Mouse (Mus musculus): ENCODE data around the gene Adprm. TPM values are rescaled to one million over a fixed set of nuclear protein-coding genes. Genes with fewer than 3 reads are reported as not detected.

Gene Adprm
- polyA plus RNA-seq, 1 experiment from 2014 or later, result 32.6 TPM

DNA sequence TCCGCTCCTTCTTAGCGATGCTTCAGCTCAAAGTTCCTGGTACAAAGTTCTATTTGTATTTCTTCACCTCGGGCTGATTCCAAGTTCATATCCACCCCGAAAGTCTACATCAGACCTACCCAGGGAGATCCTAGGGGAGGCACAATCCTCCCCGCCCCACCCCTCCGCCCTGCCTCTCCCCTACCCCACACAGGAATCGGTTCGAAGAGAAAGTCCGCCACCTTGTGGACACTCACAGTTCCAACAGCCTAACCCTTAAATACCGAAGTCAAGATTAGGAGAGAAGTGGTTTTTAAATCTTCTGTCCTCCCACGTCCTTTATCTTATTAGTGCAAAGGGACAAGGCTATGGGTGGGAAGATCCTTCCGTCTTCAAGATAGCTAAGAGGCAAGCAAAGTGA, 31.4 kb downstream of the Adprm start:
- Histone ChIP-seq H3K4me2 (peak overlapping the region; percentile 47), H3K9ac (no peak overlapping the region), H3K9me3 (no peaks in the 10 kb centered on the region), H3K4me3 (0 out of 2 replicates have a peak overlapping the region, but pooled peaks have one; percentile 8), H3K27me3 (0 out of 2 replicates have a peak, but pooled peaks cover 2% of the 10 kb centered on the region), H3K36me3 (no peaks in the 10 kb centered on the region), H3K27ac (replicated peaks) (no peak overlapping the region), H3K4me1 (replicated peaks) (peaks cover 17% of the 10 kb centered on the region; the same call in 1 of the 2 replicates)
- 5% methylated on average over 12 of the region's 12 CpGs for WGBS
- no peak for ATAC-seq (ENCODE audit: low FRiP score, low read depth)

- Histone ChIP-seq H3K9ac (no peak overlapping the region), H3K9me3 (no peaks in the 10 kb centered on the region), H3K27me3 (0 out of 2 replicates have a peak, but pooled peaks cover 2% of the 10 kb centered on the region), H3K4me2 (no peak overlapping the region), H3K27ac (replicated peaks) (no peak overlapping the region), H3K36me3 (no peaks in the 10 kb centered on the region), H3K4me1 (replicated peaks) (peaks cover 12% of the 10 kb centered on the region; the same call in 1 of the 2 replicates), H3K4me3 (no peak overlapping the region)
- 67% methylated on average over 7 of the region's 7 CpGs for WGBS
- no peak for ATAC-seq (ENCODE audit: low FRiP score, low read depth)
Observed at GRCm38 (mm10) chr11:67019711-67020475, 32.5 kb downstream of the Adprm start.

- H3K4me1 ChIP-seq (replicated peaks), result 0 out of 2 replicates have a peak, but pooled peaks cover 7% of the 10 kb centered on the region
- no peaks in the 10 kb centered on the region for H3K36me3 ChIP-seq
- H3K27ac ChIP-seq (replicated peaks), result no peak overlapping the region
- no peak overlapping the region for H3K4me2 ChIP-seq
- H3K9me3 ChIP-seq, result no peaks in the 10 kb centered on the region
- no peak for ATAC-seq (ENCODE audit: low FRiP score, low read depth)
- H3K9ac ChIP-seq, result no peak overlapping the region
- no peak overlapping the region for H3K4me3 ChIP-seq
- 0 out of 2 replicates have a peak, but pooled peaks cover 2% of the 10 kb centered on the region for H3K27me3 ChIP-seq
- 7% methylated on average over 12 of the region's 12 CpGs for WGBS
Observed at GRCm38 (mm10) chr11:67017801-67018591, 34.4 kb downstream of the Adprm start.

GRCm38 (mm10) chr11:67011635-67012034, 40.8 kb downstream of the Adprm start:
- no peak overlapping the region for H3K9ac ChIP-seq
- no peak overlapping the region for H3K4me3 ChIP-seq
- H3K4me2 ChIP-seq, result no peak overlapping the region
- no peak for ATAC-seq (ENCODE audit: low FRiP score, low read depth)
- H3K4me1 ChIP-seq (replicated peaks), result peaks cover 18% of the 10 kb centered on the region
- no peak overlapping the region for H3K27ac ChIP-seq (replicated peaks)
- H3K9me3 ChIP-seq, result no peaks in the 10 kb centered on the region
- WGBS, result 30% methylated on average over 4 of the region's 4 CpGs
- H3K36me3 ChIP-seq, result no peaks in the 10 kb centered on the region
- H3K27me3 ChIP-seq, result no peaks in the 10 kb centered on the region

DNA sequence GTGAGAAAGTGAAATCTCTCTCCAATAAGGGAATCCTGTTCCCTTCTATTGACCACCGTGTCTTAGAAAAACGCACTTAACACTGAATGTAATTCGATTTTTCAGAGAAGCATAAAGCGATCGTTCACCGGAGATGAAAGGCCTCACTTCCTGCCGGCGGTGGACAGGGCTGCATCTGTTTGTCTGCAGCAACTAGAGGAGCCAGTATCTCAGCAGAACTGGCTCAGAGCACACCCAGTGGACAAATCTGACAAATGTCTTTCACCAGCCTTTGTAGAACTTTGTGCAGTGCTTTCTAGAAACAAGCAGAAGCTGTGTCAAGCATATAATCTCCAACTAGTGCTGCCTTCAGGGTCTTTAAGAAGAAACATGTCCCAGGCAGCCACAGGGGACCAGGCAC, 42.0 kb downstream of the Adprm start:
- H3K27ac ChIP-seq (replicated peaks), result peak overlapping the region; percentile 40; the same call in 1 of the 2 replicates
- WGBS, result 6% methylated on average over 8 of the region's 8 CpGs
- peak; percentile 54; the same call in 1 of the 2 replicates for ATAC-seq (ENCODE audit: low FRiP score, low read depth)

GRCm38 (mm10) chr11:67008528-67008927, 43.9 kb downstream of the Adprm start:
- WGBS, result 80% methylated on average over 4 of the region's 4 CpGs
- no peak overlapping the region for H3K9ac ChIP-seq
- H3K27ac ChIP-seq (replicated peaks), result peak overlapping the region; percentile 42; the same call in 1 of the 2 replicates
- H3K27me3 ChIP-seq, result no peaks in the 10 kb centered on the region
- no peaks in the 10 kb centered on the region for H3K36me3 ChIP-seq
- H3K4me1 ChIP-seq (replicated peaks), result peaks cover 18% of the 10 kb centered on the region
- no peak overlapping the region for H3K4me2 ChIP-seq
- no peak for ATAC-seq (ENCODE audit: low FRiP score, low read depth)
- H3K4me3 ChIP-seq, result no peak overlapping the region
- no peaks in the 10 kb centered on the region for H3K9me3 ChIP-seq

More for the DNA sequence above, 42.0 kb downstream of the Adprm start:
- H3K9me3 ChIP-seq, result no peaks in the 10 kb centered on the region
- peaks cover 18% of the 10 kb centered on the region for H3K4me1 ChIP-seq (replicated peaks)
- 0 out of 2 replicates have a peak overlapping the region, but pooled peaks have one; percentile 0 for H3K4me2 ChIP-seq
- H3K27me3 ChIP-seq, result no peaks in the 10 kb centered on the region
- H3K36me3 ChIP-seq, result no peaks in the 10 kb centered on the region
- H3K4me3 ChIP-seq, result no peak overlapping the region
- H3K9ac ChIP-seq, result no peak overlapping the region

DNA sequence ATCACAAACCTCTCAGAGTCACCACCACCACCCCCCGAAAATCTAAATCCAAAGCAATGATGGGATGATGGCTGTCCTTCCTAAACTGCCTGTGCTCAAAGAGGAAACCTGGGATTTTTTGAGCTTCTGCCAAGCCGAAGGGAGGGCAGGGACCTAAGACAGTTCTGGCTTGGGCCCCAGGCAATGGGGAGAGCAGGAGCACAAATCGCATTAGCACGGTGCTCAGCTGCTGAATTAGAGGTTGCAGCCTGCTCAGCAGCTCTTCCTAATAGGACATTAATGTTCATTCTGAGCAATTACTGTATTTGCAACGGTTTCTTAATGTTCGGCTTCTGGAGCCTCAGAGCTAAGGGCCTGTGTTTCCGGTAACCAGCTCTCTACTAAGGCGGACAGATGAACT, 44.4 kb downstream of the Adprm start:
- peaks cover 18% of the 10 kb centered on the region for H3K4me1 ChIP-seq (replicated peaks)
- ATAC-seq (ENCODE audit: low FRiP score, low read depth), result peak; percentile 39; the same call in 1 of the 2 replicates
- H3K4me3 ChIP-seq, result no peak overlapping the region
- H3K36me3 ChIP-seq, result no peaks in the 10 kb centered on the region
- H3K27ac ChIP-seq (replicated peaks), result peak overlapping the region; percentile 42
- H3K4me2 ChIP-seq, result no peak overlapping the region
- no peaks in the 10 kb centered on the region for H3K27me3 ChIP-seq
- H3K9ac ChIP-seq, result no peak overlapping the region
- no peaks in the 10 kb centered on the region for H3K9me3 ChIP-seq
- WGBS, result 45% methylated on average over 8 of the region's 8 CpGs

DNA sequence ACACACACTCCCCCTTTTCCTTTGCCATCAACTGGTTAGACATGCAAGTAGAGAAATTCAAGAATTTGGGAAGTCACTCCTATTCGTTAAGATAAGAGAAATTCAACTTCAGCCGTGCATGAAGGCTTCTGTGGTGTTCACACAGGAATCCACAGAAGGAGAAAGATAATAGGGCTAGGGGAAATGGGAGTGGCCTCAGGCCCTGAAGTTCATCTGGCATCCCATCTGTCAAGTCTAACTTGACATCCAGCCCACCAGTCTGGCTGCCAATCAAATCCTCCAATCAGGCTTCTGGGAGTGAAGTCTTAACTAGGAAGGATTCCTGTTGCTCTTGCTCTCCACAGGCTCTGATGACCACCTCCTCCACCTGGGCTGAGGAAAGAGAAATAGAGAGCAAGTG, 49.5 kb downstream of the Adprm start:
- Histone ChIP-seq H3K9ac (no peak overlapping the region), H3K4me2 (no peak overlapping the region), H3K4me1 (replicated peaks) (peaks cover 28% of the 10 kb centered on the region), H3K27ac (replicated peaks) (no peak overlapping the region), H3K9me3 (no peaks in the 10 kb centered on the region), H3K27me3 (no peaks in the 10 kb centered on the region), H3K36me3 (no peaks in the 10 kb centered on the region), H3K4me3 (no peak overlapping the region)
- WGBS, result 57% methylated on average over 2 of the region's 2 CpGs
- ATAC-seq (ENCODE audit: low FRiP score, low read depth), result no peak

DNA sequence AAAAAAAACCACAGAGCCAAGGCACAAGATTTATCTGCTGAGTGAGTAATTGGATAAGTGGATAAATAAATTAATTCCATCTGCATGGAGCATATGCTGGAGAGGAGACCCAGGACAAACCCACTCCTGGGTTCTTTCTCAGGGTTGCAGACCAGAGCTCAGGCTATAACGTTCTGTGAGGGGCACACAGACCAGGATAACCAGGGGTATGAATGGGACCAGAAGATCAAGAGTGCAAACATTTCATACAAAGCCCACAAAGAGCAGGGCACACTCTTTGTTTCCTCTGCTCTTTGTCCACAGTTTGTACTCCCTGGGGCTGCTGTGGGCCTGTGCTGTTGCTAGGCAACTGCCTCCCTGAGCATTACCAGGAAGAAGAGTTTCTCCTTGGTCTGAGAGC, 50.7 kb downstream of the Adprm start:
- H3K9me3 ChIP-seq, result no peaks in the 10 kb centered on the region
- peaks cover 24% of the 10 kb centered on the region for H3K4me1 ChIP-seq (replicated peaks)
- no peak overlapping the region for H3K4me2 ChIP-seq
- WGBS, result 13% methylated on average over 1 of the region's 1 CpGs
- H3K4me3 ChIP-seq, result no peak overlapping the region
- H3K27ac ChIP-seq (replicated peaks), result peak overlapping the region; percentile 71
- ATAC-seq (ENCODE audit: low FRiP score, low read depth), result no peak
- no peaks in the 10 kb centered on the region for H3K27me3 ChIP-seq
- H3K9ac ChIP-seq, result no peak overlapping the region
- H3K36me3 ChIP-seq, result no peaks in the 10 kb centered on the region

- Histone ChIP-seq H3K9me3 (no peaks in the 10 kb centered on the region), H3K27me3 (no peaks in the 10 kb centered on the region), H3K4me2 (no peak overlapping the region), H3K9ac (no peak overlapping the region), H3K27ac (replicated peaks) (peak overlapping the region; percentile 71), H3K4me3 (no peak overlapping the region), H3K36me3 (no peaks in the 10 kb centered on the region), H3K4me1 (replicated peaks) (peaks cover 24% of the 10 kb centered on the region)
- WGBS, result 52% methylated on average over 4 of the region's 4 CpGs
- ATAC-seq (ENCODE audit: low FRiP score, low read depth), result peak; percentile 61; the same call in 1 of the 2 replicates
Observed at GRCm38 (mm10) chr11:67000671-67001070, 51.7 kb downstream of the Adprm start.

GRCm38 (mm10) chr11:66998467-66999403, 53.7 kb downstream of the Adprm start:
- Histone ChIP-seq H3K4me3 (no peak overlapping the region), H3K4me1 (replicated peaks) (peaks cover 24% of the 10 kb centered on the region), H3K4me2 (no peak overlapping the region), H3K36me3 (no peaks in the 10 kb centered on the region), H3K27me3 (no peaks in the 10 kb centered on the region), H3K9me3 (no peaks in the 10 kb centered on the region), H3K27ac (replicated peaks) (no peak overlapping the region), H3K9ac (no peak overlapping the region)
- 0 out of 2 replicates have a peak, but pooled peaks have one; percentile 28 for ATAC-seq (ENCODE audit: low FRiP score, low read depth)
- 72% methylated on average over 14 of the region's 14 CpGs for WGBS
